Mouse (Mus musculus) embryonic facial prominence, embryonic 15.5 days (tissue): ENCODE data around the gene Kctd15. TPM values are rescaled to one million over a fixed set of nuclear protein-coding genes. Genes with fewer than 3 reads are reported as not detected.

Experiments used
- ATAC-seq: fragments of 200-750 bp; cut with Nextera tagmentation; 2 replicates; pipeline ENCODE4 v1.8.0; 2017; ENCODE audit warnings: low read depth, moderate TSS enrichment; ENCODE audit not compliant: insufficient number of reproducible peaks, low FRiP score, low TSS enrichment
- H3K27ac ChIP-seq: fragments of 300-500 bp; sonication (generic); replicated peaks from 2 replicates; pipeline ENCODE4 v1.5.1; 2015; ENCODE audit warnings: mild to moderate bottlenecking, inconsistent platforms
- H3K27me3 ChIP-seq: fragments of 300-500 bp; sonication (generic); 2 replicates; pipeline ENCODE4 v1.6.1; 2015; ENCODE audit warnings: inconsistent platforms
- H3K36me3 ChIP-seq: fragments of 300-500 bp; sonication (generic); 2 replicates; pipeline ENCODE4 v1.6.1; 2015; ENCODE audit warnings: mild to moderate bottlenecking, inconsistent platforms
- H3K4me1 ChIP-seq: fragments of 300-500 bp; sonication (generic); 2 replicates; pipeline ENCODE4 v1.6.1; 2015; ENCODE audit warnings: inconsistent platforms
- H3K4me2 ChIP-seq: fragments of 300-500 bp; sonication (generic); replicated peaks from 2 replicates; pipeline ENCODE4 v1.6.1; 2015; ENCODE audit warnings: mild to moderate bottlenecking, inconsistent platforms
- H3K4me3 ChIP-seq: fragments of 300-500 bp; sonication (generic); replicated peaks from 2 replicates; pipeline ENCODE4 v1.5.1; 2015; ENCODE audit warnings: mild to moderate bottlenecking, inconsistent platforms
- H3K9ac ChIP-seq: fragments of 300-500 bp; sonication (generic); 2 replicates; pipeline ENCODE4 v1.6.1; 2015; ENCODE audit warnings: inconsistent platforms
- H3K9me3 ChIP-seq: fragments of 300-500 bp; sonication (generic); replicated peaks from 2 replicates; pipeline ENCODE4 v1.6.1; 2016; ENCODE audit warnings: inconsistent platforms
- WGBS: fragments of 180-500 bp; shearing (Covaris S2); methylation state at CpG from one replicate; pipeline ENCODE4 v1.1.7; 2015; 5-methylcytosine and 5-hydroxymethylcytosine counted together
- polyA plus RNA-seq: library from polyadenylated mRNA; unstranded; fragments of >200 nt; fragmentation: Nextera tagmentation; extraction: Ambion mirVana; gene quantifications from 2 replicates; pipeline ENCODE4 v1.2.1, GENCODE M21; 2015

The Kctd15 gene
- polyA plus RNA-seq: 37.7 and 39.1 TPM in 2 replicates

DNA sequence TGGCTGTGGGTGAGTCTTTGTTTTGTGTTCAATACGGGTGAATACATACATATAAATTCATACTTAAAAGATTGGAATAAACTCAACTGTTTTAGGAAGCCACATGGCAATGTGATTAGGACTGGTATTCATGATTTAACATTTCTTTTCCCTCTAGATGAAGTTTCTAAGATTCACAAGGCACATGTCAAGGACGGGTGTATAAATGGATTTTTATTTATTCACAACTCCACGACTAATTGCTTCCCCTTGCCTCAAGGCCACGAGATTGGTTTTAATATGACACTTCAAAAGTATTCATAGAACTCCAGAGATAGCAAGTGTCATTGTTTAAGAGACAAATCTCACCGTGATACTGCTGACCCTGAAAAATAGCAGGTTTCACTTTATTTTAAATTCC, at the start of gene Kctd15:
TSS of gene Kctd15 (minus strand) at position 101 of the 400 bp plus-strand sequence.
- peak within 1 kb of the TSS; percentile 87 for H3K4me2 ChIP-seq
- H3K27me3 ChIP-seq: no peaks in the 10 kb centered on the region
- H3K9ac ChIP-seq: no peak within 1 kb of the TSS
- 48% methylated on average over 5 of the region's 5 CpGs for WGBS
- peak within 1 kb of the TSS; percentile 99 for H3K27ac ChIP-seq
- H3K9me3 ChIP-seq: no peaks in the 10 kb centered on the region
- H3K4me1 ChIP-seq: peaks cover 18% of the 10 kb centered on the region
- no peak for ATAC-seq
- H3K4me3 ChIP-seq: peak within 1 kb of the TSS; percentile 58
- H3K36me3 ChIP-seq: no peaks in the 10 kb centered on the region

DNA sequence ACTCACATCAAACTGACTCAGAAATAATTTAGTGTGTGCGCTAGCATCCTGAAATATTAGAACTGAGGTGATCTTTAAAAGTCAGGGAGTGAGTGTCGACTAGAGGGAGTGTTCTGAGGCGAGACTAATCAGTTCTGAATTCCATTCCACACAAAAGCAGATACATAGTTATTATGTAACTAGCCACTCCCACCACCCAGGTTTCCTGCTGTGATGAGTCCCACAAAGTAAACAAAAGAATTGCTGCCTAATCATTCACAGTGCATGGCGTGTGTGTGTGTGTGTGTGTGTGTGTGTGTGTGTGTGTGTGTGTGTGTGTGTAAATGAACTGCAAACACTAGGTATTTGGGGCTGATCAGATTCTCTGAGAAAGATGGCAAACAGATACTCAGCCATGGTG, 47.9 kb upstream of the Kctd15 start:
- Histone ChIP-seq H3K36me3 (no peaks in the 10 kb centered on the region), H3K4me3 (no peak overlapping the region), H3K9ac (no peak overlapping the region), H3K4me2 (no peak overlapping the region), H3K27me3 (peaks cover 6% of the 10 kb centered on the region), H3K9me3 (no peaks in the 10 kb centered on the region), H3K27ac (no peak overlapping the region), H3K4me1 (0 out of 2 replicates have a peak, but pooled peaks cover 5% of the 10 kb centered on the region)
- WGBS: 28% methylated on average over 4 of the region's 4 CpGs
- no peak for ATAC-seq

- Histone ChIP-seq H3K36me3 (no peaks in the 10 kb centered on the region), H3K4me1 (no peaks in the 10 kb centered on the region), H3K9ac (no peak overlapping the region), H3K4me3 (no peak overlapping the region), H3K27ac (no peak overlapping the region), H3K9me3 (no peaks in the 10 kb centered on the region), H3K27me3 (peaks cover 6% of the 10 kb centered on the region), H3K4me2 (no peak overlapping the region)
- 0 out of 2 replicates have a peak, but pooled peaks have one; percentile 43 for ATAC-seq
- WGBS: 48% methylated on average over 4 of the region's 4 CpGs
These were observed 46.9 kb upstream of the Kctd15 start for GRCm38 (mm10) chr7:34703437-34703836.

DNA sequence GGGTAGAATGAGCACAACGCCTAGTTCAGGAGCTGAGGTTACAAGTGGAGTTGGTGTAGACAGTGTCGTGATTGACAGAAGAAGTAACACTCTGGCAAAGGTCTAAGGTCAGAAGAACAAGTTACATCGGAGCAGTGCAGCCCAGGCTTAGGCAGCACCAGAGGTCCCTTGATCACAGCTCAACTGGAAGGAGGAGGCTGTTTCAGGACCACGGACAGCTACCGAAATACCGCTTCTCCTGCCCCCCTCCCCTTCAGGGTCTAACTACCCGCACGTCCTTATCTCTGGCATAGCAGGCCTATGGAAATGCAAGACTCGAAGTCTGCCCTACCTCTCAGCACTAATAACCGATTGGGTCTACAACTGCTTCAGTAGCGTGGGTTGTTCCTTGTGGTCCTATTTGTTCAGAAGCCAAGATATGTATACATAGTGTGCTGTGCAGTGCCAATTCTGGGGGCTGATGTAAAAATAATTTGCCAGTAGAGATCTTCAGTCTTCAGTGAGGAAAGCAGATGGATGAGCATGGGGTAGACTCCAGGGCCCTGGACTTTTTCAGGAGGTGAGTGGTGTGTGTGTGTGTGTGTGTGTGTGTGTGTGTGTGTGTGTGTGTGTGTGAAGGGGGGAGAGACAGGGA, 46.3 kb upstream of the Kctd15 start:
- no peak; the same call in 1 of the 2 replicates for ATAC-seq
- Histone ChIP-seq H3K4me3 (no peak overlapping the region), H3K27me3 (peaks cover 6% of the 10 kb centered on the region), H3K4me1 (no peaks in the 10 kb centered on the region), H3K36me3 (no peaks in the 10 kb centered on the region), H3K27ac (no peak overlapping the region), H3K9me3 (no peaks in the 10 kb centered on the region), H3K4me2 (no peak overlapping the region), H3K9ac (no peak overlapping the region)
- WGBS: 14% methylated on average over 11 of the region's 11 CpGs

DNA sequence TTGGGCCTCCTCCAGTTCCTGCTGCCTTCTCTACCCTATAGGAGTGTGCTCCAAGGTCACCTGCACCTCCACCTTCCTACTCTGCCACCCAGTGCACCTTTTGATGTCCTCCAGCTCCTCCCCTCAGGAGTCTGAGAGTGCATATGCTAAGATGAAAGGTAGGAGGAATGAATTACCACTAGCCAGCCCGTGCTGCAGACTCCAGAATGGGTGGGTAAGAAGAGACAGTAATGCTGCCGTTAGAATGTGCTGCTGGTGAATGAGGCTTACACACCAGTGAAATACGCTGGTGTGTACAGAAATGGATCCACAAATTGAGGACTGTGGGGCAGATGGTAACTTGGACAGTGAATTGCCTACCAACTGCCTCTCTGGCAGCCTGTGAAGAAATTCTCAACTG, 43.4 kb upstream of the Kctd15 start:
- Histone ChIP-seq H3K4me1 (no peaks in the 10 kb centered on the region), H3K9me3 (no peaks in the 10 kb centered on the region), H3K27ac (no peak overlapping the region), H3K4me2 (no peak overlapping the region), H3K4me3 (no peak overlapping the region), H3K36me3 (no peaks in the 10 kb centered on the region), H3K27me3 (peaks cover 6% of the 10 kb centered on the region), H3K9ac (no peak overlapping the region)
- ATAC-seq: no peak
- 66% methylated on average over 3 of the region's 3 CpGs for WGBS

DNA sequence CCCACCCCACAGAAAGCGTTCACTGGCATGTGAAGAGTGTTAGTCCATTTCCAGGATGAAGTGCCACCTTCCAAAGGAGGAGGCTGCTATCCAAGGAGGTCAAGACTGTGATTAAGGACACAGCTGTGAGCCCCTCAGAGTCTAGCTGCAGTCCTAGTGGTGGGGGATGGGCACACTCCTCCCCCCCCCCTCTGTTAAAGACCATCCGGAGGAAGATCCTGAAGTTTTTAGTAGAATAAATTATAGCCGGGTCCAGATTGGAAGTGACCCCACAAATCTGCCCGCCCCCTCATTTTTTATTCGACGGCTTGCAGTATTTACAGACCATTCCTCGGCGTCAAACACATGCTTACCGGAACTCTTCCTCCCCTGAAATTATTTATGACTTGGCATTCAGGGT, 41.7 kb upstream of the Kctd15 start:
- Histone ChIP-seq H3K4me2 (no peak overlapping the region), H3K4me1 (no peaks in the 10 kb centered on the region), H3K9me3 (no peaks in the 10 kb centered on the region), H3K9ac (no peak overlapping the region), H3K27ac (no peak overlapping the region), H3K4me3 (no peak overlapping the region), H3K36me3 (no peaks in the 10 kb centered on the region), H3K27me3 (peaks cover 6% of the 10 kb centered on the region)
- ATAC-seq: no peak
- WGBS: 89% methylated on average over 9 of the region's 9 CpGs

- Histone ChIP-seq H3K36me3 (no peaks in the 10 kb centered on the region), H3K27ac (no peak overlapping the region), H3K27me3 (no peaks in the 10 kb centered on the region; the same call in 1 of the 2 replicates), H3K4me3 (no peak overlapping the region), H3K4me1 (0 out of 2 replicates have a peak, but pooled peaks cover 5% of the 10 kb centered on the region), H3K9ac (no peak overlapping the region), H3K4me2 (no peak overlapping the region), H3K9me3 (no peaks in the 10 kb centered on the region)
- WGBS: 69% methylated on average over 9 of the region's 9 CpGs
- ATAC-seq: no peak
These were observed 39.6 kb upstream of the Kctd15 start for GRCm38 (mm10) chr7:34696086-34696485.

GRCm38 (mm10) chr7:34694898-34695297, 38.4 kb upstream of the Kctd15 start:
- Histone ChIP-seq H3K4me3 (no peak overlapping the region), H3K9me3 (no peaks in the 10 kb centered on the region), H3K27me3 (no peaks in the 10 kb centered on the region), H3K9ac (no peak overlapping the region), H3K4me1 (0 out of 2 replicates have a peak, but pooled peaks cover 5% of the 10 kb centered on the region), H3K4me2 (no peak overlapping the region), H3K36me3 (no peaks in the 10 kb centered on the region), H3K27ac (no peak overlapping the region)
- ATAC-seq: no peak
- 58% methylated on average over 9 of the region's 9 CpGs for WGBS

GRCm38 (mm10) chr7:34693916-34694315, 37.4 kb upstream of the Kctd15 start:
- Histone ChIP-seq H3K9me3 (no peaks in the 10 kb centered on the region), H3K27ac (no peak overlapping the region), H3K36me3 (no peaks in the 10 kb centered on the region), H3K4me3 (no peak overlapping the region), H3K4me2 (no peak overlapping the region), H3K9ac (no peak overlapping the region), H3K27me3 (no peaks in the 10 kb centered on the region), H3K4me1 (0 out of 2 replicates have a peak, but pooled peaks cover 7% of the 10 kb centered on the region)
- WGBS: 94% methylated on average over 13 of the region's 13 CpGs
- no peak for ATAC-seq

GRCm38 (mm10) chr7:34693072-34693471, 36.5 kb upstream of the Kctd15 start:
- no peak for ATAC-seq
- no peak overlapping the region for H3K9ac ChIP-seq
- no peaks in the 10 kb centered on the region for H3K36me3 ChIP-seq
- H3K27ac ChIP-seq: no peak overlapping the region
- H3K4me3 ChIP-seq: no peak overlapping the region
- H3K4me1 ChIP-seq: 0 out of 2 replicates have a peak, but pooled peaks cover 9% of the 10 kb centered on the region
- no peaks in the 10 kb centered on the region for H3K27me3 ChIP-seq
- no peak overlapping the region for H3K4me2 ChIP-seq
- no peaks in the 10 kb centered on the region for H3K9me3 ChIP-seq
- 60% methylated on average over 4 of the region's 4 CpGs for WGBS

GRCm38 (mm10) chr7:34690111-34690510, 33.6 kb upstream of the Kctd15 start:
- Histone ChIP-seq H3K9ac (no peak overlapping the region), H3K4me1 (0 out of 2 replicates have a peak, but pooled peaks cover 9% of the 10 kb centered on the region), H3K4me3 (no peak overlapping the region), H3K27me3 (peaks cover 16% of the 10 kb centered on the region), H3K36me3 (no peaks in the 10 kb centered on the region), H3K9me3 (no peaks in the 10 kb centered on the region), H3K27ac (no peak overlapping the region), H3K4me2 (no peak overlapping the region)
- no peak for ATAC-seq
- WGBS: 60% methylated on average over 13 of the region's 13 CpGs

GRCm38 (mm10) chr7:34689028-34689427, 32.5 kb upstream of the Kctd15 start:
- no peak overlapping the region for H3K27ac ChIP-seq
- H3K4me2 ChIP-seq: no peak overlapping the region
- H3K4me1 ChIP-seq: 0 out of 2 replicates have a peak, but pooled peaks cover 9% of the 10 kb centered on the region
- no peaks in the 10 kb centered on the region for H3K9me3 ChIP-seq
- ATAC-seq: no peak
- H3K27me3 ChIP-seq: peaks cover 18% of the 10 kb centered on the region
- no peak overlapping the region for H3K4me3 ChIP-seq
- 20% methylated on average over 6 of the region's 6 CpGs for WGBS
- no peaks in the 10 kb centered on the region for H3K36me3 ChIP-seq
- no peak overlapping the region for H3K9ac ChIP-seq
